In genomic region chr14:39039046-39039445, GRCm38 (mm10) we compare ENCODE assay signal across 10 mouse cellular contexts.
A peak's percentile ranks its signal among the peaks of the same experiment; 100 is the strongest.
DNase-seq lines count a peak whose midpoint lies in the region.
"Had no signal": no experiment of that assay in that cellular context is flagged by ENCODE, and none has a peak within 500 bp of the region (broad histone marks: within the 10 kb centered on the region; RNA-seq: fewer than 3 reads in every experiment).

No protein-coding gene starts in this region.

- peak; percentile 49 for DNase-seq in layer of hippocampus, adult 9-11 months
- DNase-seq in layer of hippocampus, adult 9-10 months (ENCODE audit: low spot score), result no peak
- DNase-seq in cerebellum, postnatal 10 days, result peak; percentile 52 to 66
- DNase-seq in left cerebral cortex, postnatal 10 days (ENCODE audit: extremely low spot score in 1 of 2, low spot score in 2 of 2), result peak; percentile 23 to 50
- peak; percentile 72 for DNase-seq in telencephalon, adult 2 months (ENCODE audit: low read depth, low spot score)
- DNase-seq in spleen, adult 18-20 months, result no peak
- DNase-seq in ovary, postnatal 10 days (ENCODE audit: low spot score), result no peak
- DNase-seq: kidney, adult 11 months; liver, postnatal 0 days; thymus, adult 18-20 months had no signal

- intact Hi-C loops in left cerebral cortex, postnatal 10 days (cut with DNase I), result no loop called here

Comparison
In these comparisons a context has a peak if more than half of its experiments do, and no peak if none do; other contexts are left out.
1. DNase-seq: peak in layer of hippocampus, adult 9-11 months (single experiment), cerebellum, postnatal 10 days (2 of 2), left cerebral cortex, postnatal 10 days (2 of 2) and telencephalon, adult 2 months (single experiment); none in layer of hippocampus, adult 9-10 months (single experiment), spleen, adult 18-20 months (0 of 2) and ovary, postnatal 10 days (single experiment).